Mouse (Mus musculus) 416B (cell line): Measurements from ENCODE around the gene Saxo2.

ENCODE experiments used
- DNase-seq: peaks from one replicate; pipeline ENCODE4 v3.0.0; 2011; ENCODE audit warnings: low read depth

The Saxo2 gene

DNA sequence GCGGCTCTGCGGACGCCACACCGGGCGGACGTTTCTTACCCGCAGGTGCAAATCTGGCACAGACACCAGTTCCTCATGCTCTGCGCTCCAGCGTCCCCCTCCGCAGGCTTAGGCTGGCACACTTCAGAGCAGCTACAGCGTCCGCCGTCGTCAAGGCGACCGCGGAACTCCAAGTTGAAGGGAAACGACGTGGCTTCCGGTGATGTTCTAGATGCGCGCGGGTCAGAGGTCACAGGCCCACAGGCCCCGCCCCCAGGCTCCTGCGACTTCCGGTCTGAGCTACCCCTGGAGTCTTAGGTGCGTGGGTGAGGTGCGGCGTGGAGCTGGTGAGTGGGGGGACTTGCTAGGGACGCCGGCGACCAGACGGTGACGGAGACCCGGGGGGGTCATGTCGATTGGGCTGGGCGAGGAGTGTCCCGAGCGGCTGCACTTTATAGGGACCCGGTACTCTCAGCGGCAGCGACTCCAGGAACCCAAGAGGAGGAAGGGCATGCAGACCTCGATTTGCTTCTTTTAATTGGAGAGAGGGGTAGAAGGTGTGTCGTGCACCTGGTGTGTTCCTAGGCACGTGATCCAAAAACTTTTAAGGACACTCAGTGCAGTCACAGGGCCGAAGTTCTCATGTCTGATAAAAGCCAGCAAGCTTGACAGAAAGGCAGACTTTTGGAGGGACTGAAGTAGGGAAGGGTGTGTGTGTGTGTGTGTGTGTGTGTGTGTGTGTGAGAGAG lies at the start of gene Saxo2, which contains the start of gene Efl1:
Saxo2 (minus strand) TSS at position 176 of the 728 bp plus-strand sequence.
Efl1 (plus strand) TSS at position 262 of the 728 bp plus-strand sequence.
- peak; percentile 96 for DNase-seq

DNA sequence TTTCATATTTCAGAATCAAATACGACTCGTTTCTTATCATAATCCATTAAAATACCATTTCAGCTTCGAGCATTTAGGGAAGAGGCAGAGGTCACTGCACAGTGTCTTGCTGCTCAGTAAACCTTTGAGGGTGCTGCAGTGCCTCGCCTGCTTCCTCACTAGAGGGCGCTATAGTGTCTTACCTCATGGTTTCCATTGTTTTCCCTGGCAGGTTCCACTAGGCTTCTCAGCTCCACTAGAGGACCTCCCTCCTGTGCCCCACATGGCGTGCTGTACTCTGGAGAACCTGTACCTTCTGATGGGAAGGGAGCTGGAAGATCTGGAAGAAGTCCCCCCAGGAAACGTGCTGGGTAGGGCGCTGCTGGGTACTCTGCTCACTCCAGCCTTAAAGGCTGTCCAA lies 49.3 kb upstream of the Saxo2 start:
- DNase-seq: peak; percentile 37

DNA sequence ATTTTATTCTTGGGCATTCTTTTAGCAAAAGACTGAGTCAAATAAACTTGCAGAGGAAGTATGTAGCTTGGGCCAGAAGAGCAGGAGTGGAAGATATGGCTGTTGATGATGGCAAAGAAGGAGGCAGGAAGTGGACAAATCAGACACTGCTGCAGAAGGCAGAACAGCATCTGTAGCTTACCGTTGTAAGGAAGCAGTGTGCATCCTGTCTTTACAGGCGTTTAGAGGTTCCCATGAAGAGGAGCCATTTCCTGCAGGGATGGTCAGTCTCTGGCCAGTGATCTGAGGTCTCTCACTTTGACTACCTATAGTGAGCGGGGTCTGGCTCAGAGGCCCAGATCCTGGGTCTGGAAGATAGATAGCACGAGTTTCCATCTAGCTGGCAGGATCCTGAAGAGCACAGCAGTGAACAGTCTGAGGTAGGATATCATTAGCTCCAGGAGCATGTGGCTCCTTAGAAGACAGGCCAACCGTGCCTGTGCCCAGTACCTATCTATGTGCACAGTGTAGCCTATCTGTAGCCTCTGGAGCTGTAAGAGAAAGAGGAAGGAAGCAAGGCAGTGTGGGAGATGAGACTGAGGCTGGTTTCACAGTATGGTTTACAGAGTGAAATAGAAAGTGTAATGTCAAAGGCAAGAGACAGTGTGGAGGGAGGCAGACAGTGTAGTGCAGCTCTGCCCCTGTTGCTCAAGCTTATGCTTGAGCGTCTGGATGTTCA lies 42.9 kb upstream of the Saxo2 start:
- peak; percentile 86 for DNase-seq

DNA sequence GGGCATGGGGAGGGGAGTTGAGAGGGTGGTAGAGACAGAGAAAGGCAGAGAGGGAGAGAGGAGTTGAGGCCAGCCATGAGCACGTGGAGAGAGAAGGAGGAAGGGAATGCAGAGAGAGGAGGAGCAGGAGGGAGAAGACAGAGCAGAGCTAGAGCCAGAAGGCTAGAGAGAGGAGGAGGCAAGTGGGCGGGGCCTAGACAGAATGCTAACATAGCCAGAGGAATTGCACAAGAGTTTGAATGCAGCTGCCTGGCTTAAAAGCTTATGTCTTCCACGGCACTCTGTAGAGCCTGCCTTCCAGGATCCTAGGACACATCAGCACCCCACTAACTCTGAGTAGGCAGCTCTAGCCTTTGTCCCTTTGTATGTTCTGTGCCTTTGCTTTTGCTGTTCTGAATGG lies 40.4 kb upstream of the Saxo2 start:
- peak; percentile 78 for DNase-seq

DNA sequence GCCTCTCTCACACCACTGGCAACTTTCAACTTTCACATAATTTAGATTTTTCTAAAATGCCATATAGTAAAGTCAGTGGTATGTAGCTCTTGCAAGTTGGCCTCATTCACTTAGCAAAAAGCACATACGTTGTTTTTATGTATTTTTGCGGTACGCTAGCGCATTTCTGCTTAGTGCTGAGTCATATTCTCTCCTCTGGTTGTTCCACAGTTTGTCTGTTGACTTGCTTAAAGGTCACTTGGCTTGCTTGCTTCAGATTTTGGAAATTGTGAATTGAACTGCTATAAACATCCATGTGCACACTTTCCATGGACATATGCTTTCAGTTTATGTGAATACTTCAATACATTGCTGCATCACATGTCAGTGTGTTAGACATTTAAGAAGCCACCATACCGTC lies 31.6 kb upstream of the Saxo2 start:
- DNase-seq: no peak

DNA sequence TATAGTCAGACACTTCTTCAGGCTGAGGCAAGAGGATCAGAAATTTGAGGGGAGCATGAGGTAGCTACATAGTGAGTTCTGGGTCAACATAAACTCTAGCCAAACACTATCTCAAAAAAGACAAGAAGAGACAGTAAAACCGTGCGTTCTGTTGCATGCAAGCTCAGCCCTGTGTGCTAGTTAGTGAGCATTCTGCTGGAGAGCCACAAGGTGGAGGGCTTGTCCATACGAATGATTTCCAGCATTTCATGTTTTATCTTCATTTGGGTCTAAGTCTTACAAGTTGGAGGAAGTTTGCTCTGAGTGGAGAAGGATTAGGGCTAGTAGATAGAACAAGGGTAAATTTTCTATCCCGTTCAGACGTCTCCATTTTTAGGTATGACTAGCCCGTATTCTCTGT lies 28.5 kb upstream of the Saxo2 start:
- peak; percentile 56 for DNase-seq

DNA sequence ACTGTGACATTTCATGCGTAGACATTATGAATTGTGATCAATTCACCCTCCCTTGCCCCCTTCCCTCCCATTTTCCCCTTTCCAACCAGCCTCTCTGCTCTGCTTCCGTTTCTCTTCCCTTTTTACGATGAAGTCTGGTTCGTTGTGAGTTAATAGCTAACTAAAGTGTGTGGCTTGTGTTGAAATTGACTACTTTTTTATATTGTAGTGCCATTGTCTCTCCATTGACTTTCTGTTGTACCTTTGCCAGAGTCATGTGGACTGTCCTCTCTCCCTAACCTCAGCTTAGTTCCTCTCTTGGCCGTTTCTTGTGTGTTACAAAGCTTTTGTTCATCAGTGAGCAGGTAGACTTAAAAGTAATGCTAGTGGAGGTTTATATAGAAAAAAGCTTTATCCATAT lies 27.7 kb upstream of the Saxo2 start:
- DNase-seq: no peak

DNA sequence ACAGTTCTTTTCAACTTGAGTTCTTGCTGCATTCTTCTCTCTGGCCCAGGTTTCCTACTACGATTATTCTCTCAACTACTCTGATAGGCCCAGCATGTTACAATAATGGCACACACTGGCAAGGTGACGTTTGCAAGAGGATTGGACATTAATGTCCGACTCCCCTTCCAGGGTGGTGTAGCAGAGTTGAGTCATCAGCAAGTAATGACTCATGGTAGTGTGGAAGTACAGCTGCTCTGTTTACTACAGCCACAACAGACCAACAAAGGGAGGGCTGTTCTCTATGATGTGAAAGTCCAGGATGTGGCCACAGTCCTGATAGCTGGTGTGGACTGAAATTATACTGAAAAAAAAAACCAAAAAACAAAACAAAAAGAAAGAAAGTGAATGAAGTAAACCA lies 16.3 kb upstream of the Saxo2 start:
- peak; percentile 92 for DNase-seq

DNA sequence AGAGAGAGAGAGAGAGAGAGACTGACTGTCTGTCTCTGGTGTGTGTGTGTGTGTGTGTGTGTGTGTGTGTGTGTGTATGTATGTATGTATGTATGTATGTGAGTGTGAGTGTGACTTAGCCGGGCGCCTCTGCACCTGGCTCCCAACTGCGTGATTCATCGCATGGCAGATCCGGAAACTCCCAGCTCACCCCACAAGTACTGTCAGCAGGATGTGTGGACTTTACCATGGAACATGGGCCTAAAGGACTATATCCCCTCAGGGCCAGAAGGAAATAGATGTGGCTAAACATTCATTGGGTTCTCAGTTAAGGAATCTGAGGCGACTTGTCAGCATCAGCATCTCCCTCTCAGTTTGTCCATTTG lies 735 bp upstream of the Saxo2 start:
- DNase-seq: peak; percentile 64

DNA sequence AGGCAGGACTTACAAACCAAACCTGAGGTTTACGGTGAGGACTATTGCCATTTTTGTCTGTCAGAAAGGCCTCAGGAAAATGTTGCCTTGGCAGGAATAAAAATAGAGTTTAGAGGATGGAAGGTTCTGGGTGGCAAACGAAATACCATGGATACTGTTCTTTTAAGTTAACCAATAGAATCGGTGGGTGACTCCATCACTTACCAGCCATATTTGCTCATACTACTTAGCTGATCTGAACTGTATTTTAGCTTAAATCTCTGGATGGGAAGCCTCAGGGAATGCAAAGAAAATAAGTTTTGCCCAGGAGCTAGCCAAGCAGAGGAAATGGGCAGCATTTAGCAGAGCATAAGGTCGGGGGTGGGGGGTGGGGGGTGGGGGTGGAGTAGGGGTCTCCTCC lies 419 bp downstream of the Saxo2 start:
- no peak for DNase-seq

DNA sequence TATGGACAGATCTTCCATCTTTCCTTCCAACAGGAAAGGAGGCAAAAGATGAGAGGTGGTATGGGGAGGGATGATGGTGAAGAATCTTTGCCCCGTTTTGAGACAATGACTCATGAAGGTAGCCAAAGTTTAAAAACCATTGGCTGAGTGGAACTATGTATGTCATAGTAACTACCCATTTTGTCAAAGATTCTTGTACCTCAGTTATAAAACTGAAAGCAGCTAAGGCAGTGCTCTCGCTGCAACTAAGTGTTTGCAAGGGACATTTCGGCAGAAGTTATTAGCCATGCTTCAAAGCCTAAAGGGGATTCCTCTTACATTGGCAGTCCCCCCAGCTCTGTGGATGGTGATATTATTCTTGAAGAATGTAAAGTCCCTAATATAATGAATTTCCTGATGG lies 1.1 kb downstream of the Saxo2 start:
- DNase-seq: no peak

DNA sequence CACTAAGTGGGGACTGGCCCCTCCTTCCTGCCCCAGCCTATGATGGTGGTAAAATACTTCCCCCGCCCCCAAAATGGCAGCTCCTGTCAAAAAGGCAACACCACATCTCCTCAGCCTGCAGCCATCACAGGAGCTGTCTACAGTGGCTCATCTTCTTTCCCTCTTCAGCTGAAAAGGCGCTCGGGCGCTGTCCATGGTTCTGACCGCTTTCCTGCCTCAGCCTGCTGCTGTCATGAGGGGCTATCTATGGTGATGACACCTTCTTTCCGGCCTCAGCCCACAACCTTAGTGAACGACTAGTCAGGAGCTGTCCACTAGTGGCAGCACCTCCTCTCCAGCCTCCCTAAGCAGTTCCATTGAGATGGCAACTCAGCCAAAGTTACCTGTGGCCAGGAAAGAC lies 23.0 kb downstream of the Saxo2 start:
- DNase-seq: peak; percentile 61

DNA sequence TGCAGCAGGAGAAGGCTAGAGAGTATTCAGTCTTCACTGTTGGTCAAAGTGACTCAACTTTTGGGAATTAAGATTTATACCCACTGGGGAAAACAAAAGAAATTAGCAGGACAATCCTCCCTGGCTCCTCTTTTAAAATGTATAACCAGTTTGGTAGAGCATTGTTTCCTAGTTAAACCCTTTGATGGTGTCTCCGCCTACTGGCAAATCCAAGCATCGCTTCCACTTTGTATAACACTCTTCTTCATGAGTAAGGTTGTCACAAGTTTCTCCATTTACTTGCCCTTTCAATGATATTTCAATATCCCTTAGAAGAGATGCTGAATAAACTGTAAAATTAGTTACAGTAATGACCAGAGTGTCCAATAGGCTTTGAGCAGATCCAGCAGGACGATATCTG lies 38.7 kb downstream of the Saxo2 start:
- DNase-seq: peak; percentile 68

DNA sequence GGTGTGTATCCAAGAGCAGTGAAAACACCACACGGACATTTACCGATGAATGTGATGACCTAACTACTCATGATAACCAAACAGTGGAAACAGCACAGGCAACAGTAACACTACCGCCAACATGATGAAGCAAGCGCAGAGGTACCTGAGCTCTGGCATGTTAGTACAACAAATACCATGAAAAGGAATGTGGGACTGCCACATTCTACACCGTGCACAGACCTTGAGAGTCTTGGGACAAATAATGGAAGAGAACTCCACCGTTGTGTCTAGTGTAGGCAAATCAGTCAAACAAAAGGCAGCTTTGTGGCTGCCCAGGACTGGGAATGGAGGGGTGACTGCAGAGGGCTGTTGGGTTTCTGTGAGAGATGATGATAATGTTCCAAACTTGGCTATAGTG lies 42.9 kb downstream of the Saxo2 start:
- no peak for DNase-seq

DNA sequence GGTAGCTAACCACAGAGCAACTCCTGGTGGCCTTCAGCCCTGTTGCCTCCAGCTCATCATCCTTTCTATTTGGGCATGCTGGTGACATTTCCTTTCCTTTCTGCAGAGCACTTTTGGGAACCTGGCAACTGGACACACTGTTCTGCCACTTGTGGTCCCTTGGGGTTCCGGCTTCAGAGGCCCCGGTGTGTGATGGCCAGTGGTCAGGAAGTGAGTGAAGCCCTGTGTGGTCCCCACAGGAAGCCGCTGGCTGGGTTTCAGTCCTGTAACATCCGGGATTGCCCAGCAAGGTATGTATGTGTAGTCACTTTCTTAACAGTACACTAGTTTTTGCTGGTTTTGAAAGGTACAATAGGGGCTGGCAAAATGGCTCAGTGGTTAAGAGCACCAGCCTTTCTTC lies 46.3 kb downstream of the Saxo2 start:
- peak; percentile 94 for DNase-seq

DNA sequence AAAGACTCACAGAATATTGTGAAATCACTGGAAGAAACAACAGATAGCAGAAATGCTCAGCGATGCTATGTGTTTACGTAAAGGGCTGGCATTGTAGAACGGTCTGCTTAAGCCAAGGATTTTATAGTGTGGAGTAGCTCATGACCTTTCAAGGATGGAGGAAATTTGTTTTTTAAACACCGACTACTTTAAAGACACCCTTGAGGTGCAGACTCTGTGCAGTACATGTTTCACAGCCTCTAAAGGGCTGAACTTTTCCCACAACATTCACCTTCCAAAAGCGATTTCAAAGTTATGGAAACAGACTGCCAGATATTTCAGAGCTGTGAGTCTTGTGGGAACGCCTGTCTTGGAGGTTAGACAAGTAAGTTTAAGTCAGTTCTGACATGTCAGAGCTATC lies 57.4 kb downstream of the Saxo2 start:
- DNase-seq: no peak
